In genomic region chr3:57975379-57975778, GRCm38 (mm10) we compare ENCODE assay signal across 25 mouse cellular contexts.
A peak's percentile ranks its signal among the peaks of the same experiment; 100 is the strongest.
DNase-seq lines count a peak whose midpoint lies in the region; ATAC-seq and TF ChIP-seq lines count a peak whose summit lies in the region.
"Had no signal": no experiment of that assay in that cellular context is flagged by ENCODE, and none has a peak within 500 bp of the region (broad histone marks: within the 10 kb centered on the region; RNA-seq: fewer than 3 reads in every experiment).

No protein-coding gene starts in this region.

- H3K27me3 ChIP-seq in heart, adult 2 months (ENCODE audit: control insufficient read depth, insufficient read depth, low read length): no peaks in the 10 kb centered on the region
- no peaks in the 10 kb centered on the region for H3K27me3 ChIP-seq in midbrain, embryonic 11.5 days (ENCODE audit: control insufficient read depth, insufficient read depth, low read length)
- no peaks in the 10 kb centered on the region for H3K27me3 ChIP-seq in midbrain, embryonic 14.5 days (ENCODE audit: control insufficient read depth, insufficient read depth, low read length)
- H3K27me3 ChIP-seq in embryonic facial prominence, embryonic 11.5 days (ENCODE audit: control insufficient read depth, insufficient read depth, low read length): no peaks in the 10 kb centered on the region
- H3K27me3 ChIP-seq: embryonic facial prominence, embryonic 13.5 days; heart, embryonic 12.5 days; liver, embryonic 13.5 days had no signal

- DNase-seq in heart, adult 2 months: no peak
- no peak for DNase-seq in heart, postnatal 25 days (ENCODE audit: low spot score)
- DNase-seq in midbrain, embryonic 11.5 days (ENCODE audit: low spot score, missing footprints): peak; percentile 69
- DNase-seq in midbrain, embryonic 14.5 days: no peak
- peak; percentile 38 for DNase-seq in embryonic facial prominence, embryonic 11.5 days (ENCODE audit: low spot score)
- peak; percentile 88 for DNase-seq in skeletal muscle tissue, adult 2 months (ENCODE audit: low read depth, low spot score)
- no peak for DNase-seq in right cerebral cortex, postnatal 4 days
- no peak for DNase-seq in thymus, postnatal 0 days (ENCODE audit: low spot score)
- DNase-seq: adrenal gland, postnatal 10 days; B cell, adult 2 months; cerebellum, adult 8-10 months; cerebellum, postnatal 36 days; kidney, adult 2 months; kidney, postnatal 4 days; left cerebral cortex, postnatal 4 days; liver, embryonic 13.5 days; lung, adult 18-20 months; lung, postnatal 14 days had no signal

- no peaks in the 10 kb centered on the region for H3K9me3 ChIP-seq in midbrain, embryonic 11.5 days (ENCODE audit: control insufficient read depth, low read length)
- no peaks in the 10 kb centered on the region for H3K9me3 ChIP-seq in midbrain, embryonic 14.5 days (ENCODE audit: control insufficient read depth, low read length)
- no peaks in the 10 kb centered on the region for H3K9me3 ChIP-seq in embryonic facial prominence, embryonic 11.5 days (replicated peaks; ENCODE audit: control insufficient read depth, low read length)
- H3K9me3 ChIP-seq: embryonic facial prominence, embryonic 13.5 days; heart, embryonic 12.5 days; liver, embryonic 13.5 days had no signal

- peak; percentile 15; the same call in 1 of the 2 replicates for TF ChIP-seq CTCF in heart, adult 2 months (IDR thresholded peaks at IDR 0.05)

- ATAC-seq in midbrain, embryonic 11.5 days (ENCODE audit: low FRiP score): no peak
- no peak for ATAC-seq in midbrain, embryonic 14.5 days (ENCODE audit: low FRiP score, low TSS enrichment)
- ATAC-seq in embryonic facial prominence, embryonic 11.5 days (replicated peaks; ENCODE audit: insufficient number of reproducible peaks, low FRiP score, low TSS enrichment, low read depth): no peak
- ATAC-seq: forebrain, embryonic 16.5 days; inflammation-experienced regulatory T-cells, adult 6 months; midbrain, embryonic 16.5 days had no signal

- no peaks in the 10 kb centered on the region for H3K36me3 ChIP-seq in heart, adult 2 months (ENCODE audit: control insufficient read depth, insufficient read depth, low read length)
- H3K36me3 ChIP-seq in midbrain, embryonic 11.5 days (ENCODE audit: control insufficient read depth, insufficient read depth, low read length): no peaks in the 10 kb centered on the region
- H3K36me3 ChIP-seq in midbrain, embryonic 14.5 days (ENCODE audit: control insufficient read depth, insufficient read depth, low read length): no peaks in the 10 kb centered on the region
- H3K36me3 ChIP-seq in embryonic facial prominence, embryonic 11.5 days (replicated peaks; ENCODE audit: control insufficient read depth, insufficient read depth, low read depth, low read length): no peaks in the 10 kb centered on the region
- H3K36me3 ChIP-seq: embryonic facial prominence, embryonic 13.5 days; heart, embryonic 12.5 days; liver, embryonic 13.5 days had no signal

- no peak for TF ChIP-seq POLR2A in heart, adult 2 months (IDR thresholded peaks at IDR 0.05; ENCODE audit: insufficient read depth, low read depth, low read length)

- WGBS in heart, adult 2 months: 47% methylated on average over 5 of the region's 5 CpGs
- 61% methylated on average over 5 of the region's 5 CpGs for WGBS in midbrain, embryonic 11.5 days
- WGBS in midbrain, embryonic 14.5 days: 67% methylated on average over 5 of the region's 5 CpGs
- WGBS in embryonic facial prominence, embryonic 11.5 days: 40% methylated on average over 5 of the region's 5 CpGs

- no peaks in the 10 kb centered on the region for H3K79me2 ChIP-seq in heart, adult 2 months (replicated peaks; ENCODE audit: control insufficient read depth, insufficient read depth, low read length)

- no peak overlapping the region for H3K4me3 ChIP-seq in heart, adult 2 months
- H3K4me3 ChIP-seq in midbrain, embryonic 11.5 days (ENCODE audit: low read depth, low read length): no peak overlapping the region
- no peak overlapping the region for H3K4me3 ChIP-seq in midbrain, embryonic 14.5 days (replicated peaks; ENCODE audit: low read depth, low read length)
- no peak overlapping the region for H3K4me3 ChIP-seq in embryonic facial prominence, embryonic 11.5 days (ENCODE audit: low read depth, low read length)
- H3K4me3 ChIP-seq: embryonic facial prominence, embryonic 13.5 days; erythroblast, embryonic 14.5 days; heart, embryonic 12.5 days; liver, embryonic 13.5 days had no signal

- no peak for TF ChIP-seq EP300 in heart, adult 2 months (IDR thresholded peaks at IDR 0.05; ENCODE audit: insufficient read depth, low read depth, low read length)

- no peaks in the 10 kb centered on the region for H3K4me1 ChIP-seq in heart, adult 2 months (ENCODE audit: control insufficient read depth, insufficient read depth, low read length)
- peaks cover 3% of the 10 kb centered on the region; the same call in 1 of the 2 replicates for H3K4me1 ChIP-seq in midbrain, embryonic 11.5 days (ENCODE audit: control insufficient read depth, insufficient read depth, low read length)
- no peaks in the 10 kb centered on the region for H3K4me1 ChIP-seq in midbrain, embryonic 14.5 days (ENCODE audit: control insufficient read depth, insufficient read depth, low read length)
- no peaks in the 10 kb centered on the region; the same call in 1 of the 2 replicates for H3K4me1 ChIP-seq in embryonic facial prominence, embryonic 11.5 days (ENCODE audit: control insufficient read depth, insufficient read depth, low read length)
- H3K4me1 ChIP-seq: liver, embryonic 13.5 days had no signal

- intact Hi-C loops in heart, adult 2 months (cut with DNase I): no loop called here
- intact Hi-C loops in heart, postnatal 25 days (cut with DNase I): no loop called here

- H3K27ac ChIP-seq in heart, adult 2 months: no peak overlapping the region
- H3K27ac ChIP-seq in midbrain, embryonic 11.5 days (ENCODE audit: low read depth, low read length): no peak overlapping the region
- H3K27ac ChIP-seq in midbrain, embryonic 14.5 days (replicated peaks; ENCODE audit: low read depth, low read length): no peak overlapping the region
- no peak overlapping the region for H3K27ac ChIP-seq in embryonic facial prominence, embryonic 11.5 days (replicated peaks; ENCODE audit: low read depth, low read length)
- H3K27ac ChIP-seq: embryonic facial prominence, embryonic 13.5 days; hindbrain, embryonic 14.5 days; liver, embryonic 13.5 days had no signal

- no peak overlapping the region for H3K9ac ChIP-seq in heart, adult 2 months (ENCODE audit: low read depth, low read length)
- no peak overlapping the region for H3K9ac ChIP-seq in midbrain, embryonic 11.5 days (ENCODE audit: low read length)
- no peak overlapping the region for H3K9ac ChIP-seq in midbrain, embryonic 14.5 days (replicated peaks; ENCODE audit: low read length)
- no peak overlapping the region for H3K9ac ChIP-seq in embryonic facial prominence, embryonic 11.5 days (replicated peaks; ENCODE audit: low read length)
- H3K9ac ChIP-seq: embryonic facial prominence, embryonic 13.5 days; heart, embryonic 12.5 days; hindbrain, embryonic 14.5 days; liver, embryonic 13.5 days had no signal

- no peak overlapping the region for H3K4me2 ChIP-seq in midbrain, embryonic 11.5 days
- no peak overlapping the region for H3K4me2 ChIP-seq in midbrain, embryonic 14.5 days (ENCODE audit: low read length)
- H3K4me2 ChIP-seq in embryonic facial prominence, embryonic 11.5 days (ENCODE audit: low read depth, low read length): no peak overlapping the region
- H3K4me2 ChIP-seq: embryonic facial prominence, embryonic 13.5 days; heart, embryonic 12.5 days; hindbrain, embryonic 14.5 days; liver, embryonic 13.5 days had no signal

Comparison
In these comparisons a context has a peak if more than half of its experiments do, and no peak if none do; other contexts are left out.
1. DNase-seq: peak in midbrain, embryonic 11.5 days (single experiment), embryonic facial prominence, embryonic 11.5 days (single experiment) and skeletal muscle tissue, adult 2 months (single experiment); none in heart, adult 2 months (0 of 2), heart, postnatal 25 days (single experiment), midbrain, embryonic 14.5 days (single experiment), right cerebral cortex, postnatal 4 days (single experiment) and thymus, postnatal 0 days (single experiment).